Mouse (Mus musculus) heart, postnatal 25 days (tissue): Measurements from ENCODE around the gene Trim71. TPM values are rescaled to one million over a fixed set of nuclear protein-coding genes. Genes with fewer than 3 reads are reported as not detected.

Source experiments
- DNase-seq: peaks from one replicate; pipeline ENCODE4 v3.0.0; 2022; ENCODE audit warnings: low spot score
- intact Hi-C: fragments of 180-260 bp; cut with DNase I; formaldehyde crosslinking; loops from one replicate; pipeline ENCODE4 v1.15.1; 2025
- total RNA-seq, 2 experiments: library from RNA; stranded (reverse); gene quantifications; 2 replicates each; pipeline ENCODE4 v1.2.3; 2021

Gene Trim71
- total RNA-seq, 2 experiments from 2014 or later = not detected

DNA sequence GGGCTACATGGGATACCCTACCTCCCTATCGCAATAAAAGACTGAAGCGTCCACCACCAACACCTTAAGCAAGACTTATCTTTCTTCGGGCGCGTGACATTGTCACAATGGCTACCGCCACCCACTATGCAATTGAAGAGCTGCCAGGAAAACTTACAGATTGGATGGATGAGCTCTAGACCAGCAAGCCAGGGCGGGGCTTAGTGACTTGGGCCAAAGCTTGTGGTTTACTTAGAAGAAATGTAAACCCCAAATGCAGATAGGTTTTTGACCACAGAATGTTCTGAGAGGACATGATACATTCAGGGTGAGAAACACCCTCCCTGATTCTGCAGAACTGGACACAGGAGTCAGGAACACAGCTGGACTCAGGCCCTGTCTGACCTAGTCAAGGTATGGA is 63.1 kb downstream of the Trim71 start:
- intact Hi-C loops = no loop called here
- no peak for DNase-seq

- intact Hi-C loops = loop anchor here (2.0 kb wide), 1 partner anchor 83 kb away; no protein-coding TSS in a partner anchor
- DNase-seq = no peak
Observed at GRCm38 (mm10) chr9:114499783-114500515, 64.2 kb downstream of the Trim71 start.

- DNase-seq = no peak
- intact Hi-C loops = loop anchor here (2.0 kb wide), 1 partner anchor 85 kb away; no protein-coding TSS in a partner anchor
Observed at GRCm38 (mm10) chr9:114498218-114498617, 66.0 kb downstream of the Trim71 start.

DNA sequence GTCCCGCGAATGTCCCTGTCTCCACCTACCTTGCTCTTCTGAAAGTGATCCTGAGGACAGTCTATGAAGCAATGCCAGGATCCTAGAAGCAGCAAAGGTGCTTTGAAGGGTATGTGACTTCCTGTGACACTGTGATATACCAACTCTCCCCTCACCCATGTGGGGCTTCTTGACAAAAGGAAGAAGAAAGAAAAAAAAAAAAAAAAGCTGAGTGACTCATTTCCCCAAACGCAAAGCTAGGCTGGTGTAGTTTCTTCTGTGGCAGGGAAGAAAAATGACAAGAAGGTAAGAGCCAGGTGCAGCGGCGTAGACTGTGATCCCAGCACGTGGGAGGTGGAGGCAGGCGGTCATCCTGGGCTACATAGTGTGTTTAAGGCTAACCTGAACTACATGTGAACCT is 67.7 kb downstream of the Trim71 start:
- intact Hi-C loops = loop anchor here (2.0 kb wide), 1 partner anchor 78 kb away; no protein-coding TSS in a partner anchor
- no peak for DNase-seq

GRCm38 (mm10) chr9:114487481-114488258 is 76.5 kb downstream of the Trim71 start:
- intact Hi-C loops = no loop called here
- DNase-seq = no peak

DNA sequence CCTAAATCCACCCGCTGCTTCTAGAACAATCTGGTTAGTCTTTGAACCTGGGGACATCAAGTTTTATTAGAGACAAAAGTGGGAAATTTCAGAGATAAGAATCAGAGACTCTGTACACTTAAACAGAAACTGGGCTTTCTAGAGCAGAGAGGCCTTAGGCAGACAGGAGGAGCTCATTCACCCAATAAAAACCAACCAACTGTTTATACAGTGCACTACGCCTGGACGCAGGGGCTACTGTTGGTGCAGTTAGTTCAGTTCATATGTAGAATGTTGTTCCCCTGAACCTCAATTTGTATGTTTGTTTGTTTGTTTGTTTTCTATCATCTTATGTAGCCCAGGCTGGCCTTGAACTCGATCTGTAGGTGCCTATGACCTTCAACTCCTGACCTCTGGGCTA is 77.4 kb downstream of the Trim71 start:
- no peak for DNase-seq
- intact Hi-C loops = no loop called here

- intact Hi-C loops = no loop called here
- DNase-seq = no peak
Observed at GRCm38 (mm10) chr9:114484771-114485170, 79.4 kb downstream of the Trim71 start.

DNA sequence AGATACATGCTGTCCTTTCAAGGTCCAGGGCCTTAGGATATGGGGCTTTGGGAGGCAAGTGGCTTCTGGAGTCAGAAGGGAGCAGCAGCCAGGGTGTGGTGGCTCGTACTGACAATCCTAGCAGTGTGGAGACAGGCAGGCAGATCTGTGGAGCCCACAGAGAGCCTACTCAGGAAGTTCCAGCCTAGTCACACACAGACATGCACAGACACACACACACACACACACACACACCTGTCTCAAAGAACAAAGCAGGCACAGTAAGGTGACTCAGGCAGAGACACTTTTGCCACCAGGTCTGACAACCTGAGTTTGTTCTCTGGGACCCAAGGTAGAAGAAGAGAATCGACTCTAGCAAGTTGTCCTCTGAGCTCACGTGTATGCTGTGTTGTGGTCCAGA is 83.2 kb downstream of the Trim71 start:
- DNase-seq = no peak
- intact Hi-C loops = no loop called here

DNA sequence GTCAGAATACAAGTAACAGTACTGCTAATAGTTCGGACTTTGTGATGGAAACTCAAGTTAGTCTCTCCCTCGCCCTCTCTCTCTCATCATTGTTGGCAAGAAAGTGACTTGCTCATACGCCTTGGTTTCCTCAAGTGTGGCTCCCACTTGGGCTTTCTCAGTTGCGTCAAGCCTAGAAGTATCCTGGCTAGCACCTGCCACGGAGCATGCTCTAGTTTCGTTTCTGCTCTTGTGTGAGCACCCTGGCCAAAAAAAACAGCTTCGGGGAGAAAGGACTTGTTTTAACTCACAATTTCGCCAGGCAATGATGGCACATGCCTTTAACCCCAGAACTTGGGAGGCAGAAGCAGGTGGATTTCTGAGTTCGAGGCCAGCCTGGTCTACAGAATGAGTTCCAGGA is 87.2 kb downstream of the Trim71 start:
- intact Hi-C loops = no loop called here
- DNase-seq = no peak

GRCm38 (mm10) chr9:114471892-114472291 is 92.3 kb downstream of the Trim71 start:
- intact Hi-C loops = no loop called here

DNA sequence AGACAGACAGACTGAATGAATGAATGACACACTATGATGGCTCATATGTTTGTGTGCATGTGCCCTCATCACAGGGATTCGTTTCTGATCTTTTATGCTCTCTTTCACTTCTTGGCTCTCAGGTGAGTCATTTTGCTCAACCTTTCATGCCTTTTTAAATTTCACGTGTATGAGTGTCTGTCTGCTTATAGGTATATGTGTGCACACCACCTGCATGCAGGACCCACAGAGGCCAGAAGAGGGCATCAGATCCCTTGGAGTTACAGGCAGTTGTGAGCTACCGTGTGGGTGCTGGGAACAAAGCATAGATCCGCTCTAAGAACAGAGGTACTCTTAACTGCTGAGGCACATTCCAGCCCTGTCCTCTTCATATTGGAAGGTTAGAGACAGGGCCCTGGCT is 95.5 kb downstream of the Trim71 start:
- intact Hi-C loops = no loop called here

More at GRCm38 (mm10) chr9:114471892-114472291, 92.3 kb downstream of the Trim71 start:
- no peak for DNase-seq

DNA sequence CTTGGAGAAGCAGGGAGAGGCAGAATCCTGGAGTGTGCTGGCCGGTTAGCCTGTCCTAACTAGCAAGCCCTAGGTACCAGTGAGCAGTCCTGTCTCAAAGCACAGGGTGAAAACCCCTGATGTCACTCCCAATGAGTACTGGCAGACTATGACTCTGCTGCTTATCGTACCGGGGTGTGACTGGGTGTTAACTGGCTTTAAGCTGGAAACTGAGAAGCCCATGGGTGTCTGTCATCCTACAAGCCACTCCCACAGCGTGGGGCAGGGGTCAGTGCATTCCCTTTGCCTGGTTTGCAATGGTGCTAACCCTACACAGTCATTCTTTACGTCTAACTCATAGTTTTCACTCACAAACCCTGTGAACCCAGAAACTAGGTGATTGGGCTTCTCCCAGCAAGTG is 96.0 kb downstream of the Trim71 start:
- intact Hi-C loops = no loop called here
- DNase-seq = no peak

More for the DNA sequence above, 95.5 kb downstream of the Trim71 start:
- DNase-seq = no peak

DNA sequence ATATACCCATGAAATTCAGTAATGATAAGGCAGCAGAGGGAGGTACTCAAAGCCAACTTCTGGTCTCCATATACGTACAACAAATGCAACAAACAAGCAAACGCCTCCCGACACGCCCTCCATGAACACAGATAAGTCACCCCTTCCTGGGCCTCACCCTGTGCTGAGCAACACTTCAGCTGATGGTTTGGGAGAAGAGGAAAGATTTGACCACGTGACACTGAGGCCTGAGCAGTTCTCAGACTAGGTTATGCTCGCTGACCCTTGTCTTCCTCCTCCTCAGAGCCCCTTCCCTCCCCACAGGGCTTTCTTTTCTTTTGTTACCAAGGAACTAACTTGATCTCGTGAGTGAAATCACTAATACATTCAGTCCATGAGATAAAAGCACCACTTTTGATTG is 97.3 kb downstream of the Trim71 start:
- DNase-seq = no peak
- intact Hi-C loops = no loop called here

DNA sequence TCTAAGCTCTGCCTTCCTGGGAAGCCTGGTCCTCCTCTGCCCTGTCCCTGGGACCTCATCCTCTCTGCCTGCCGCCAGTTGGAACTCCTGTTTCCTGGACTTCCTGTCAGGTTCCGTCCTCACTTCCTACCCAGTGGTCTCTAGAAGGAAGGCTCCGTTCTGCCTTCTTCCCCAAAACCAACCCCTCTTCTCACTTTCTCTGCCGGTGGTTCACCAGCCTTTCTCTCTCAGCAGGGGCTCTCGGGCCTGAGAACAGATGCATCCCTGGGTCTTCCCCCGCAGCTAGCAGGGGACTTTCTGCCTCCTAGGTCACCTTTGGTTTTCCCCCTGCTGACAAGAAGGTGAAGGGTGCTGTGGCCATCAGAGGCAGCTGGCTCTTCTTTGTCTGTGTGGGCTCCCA is 98.7 kb downstream of the Trim71 start:
- no peak for DNase-seq
- intact Hi-C loops = no loop called here

- no peak for DNase-seq
- intact Hi-C loops = no loop called here
Observed at GRCm38 (mm10) chr9:114462569-114462968, 101.6 kb downstream of the Trim71 start.

- intact Hi-C loops = no loop called here
- DNase-seq = no peak
Observed at GRCm38 (mm10) chr9:114458436-114458835, 105.7 kb downstream of the Trim71 start.

Other genes with a start within 250 kb of the Trim71 start
- not detected for gene Bcl2a1c, start 234.2 kb downstream of the Trim71 start, total RNA-seq
- gene Crtap, start 173.7 kb downstream of the Trim71 start, total RNA-seq = 10 to 100 TPM; 30.4 to 32.4 TPM
- 10 to 100 TPM; 14.8 to 16.3 TPM for gene Glb1, start 163.3 kb downstream of the Trim71 start, total RNA-seq
- 1 to 10 TPM; 3.4 to 4.2 TPM for gene Tmppe, start 163.3 kb downstream of the Trim71 start, total RNA-seq
- gene Ccr4, start 59.5 kb downstream of the Trim71 start, total RNA-seq = not detected
- not detected for gene C130032M10Rik, start 48.7 kb downstream of the Trim71 start, total RNA-seq
- 10 to 100 TPM; 19.7 to 21.8 TPM for gene Cnot10, start 75.8 kb upstream of the Trim71 start, total RNA-seq
- gene Dync1li1, start 124.4 kb upstream of the Trim71 start, total RNA-seq = 10 to 100 TPM; 72.6 to 75.8 TPM
- gene Cmtm6, start 166.7 kb upstream of the Trim71 start, total RNA-seq = 10 to 100 TPM; 23.4 to 27.2 TPM
- gene Cmtm7, start 217.5 kb upstream of the Trim71 start, total RNA-seq = 10 to 100 TPM; 14.0 to 14.1 TPM